Mouse (Mus musculus) erythroblast, embryonic 14.5 days (primary cell): ENCODE data around the gene Tuba8. TPM values are rescaled to one million over a fixed set of nuclear protein-coding genes. Genes with fewer than 3 reads are reported as not detected.

Experiments used
- H3K27me3 ChIP-seq: 2 replicates; pipeline ENCODE4 v1.6.1; 2012; ENCODE audit warnings: inconsistent platforms; ENCODE audit not compliant: control insufficient read depth
- H3K36me3 ChIP-seq: 2 replicates; pipeline ENCODE4 v1.6.1; 2012; ENCODE audit warnings: mild to moderate bottlenecking, inconsistent platforms; ENCODE audit not compliant: control insufficient read depth
- H3K4me1 ChIP-seq: 2 replicates; pipeline ENCODE4 v1.6.1; 2012; ENCODE audit warnings: inconsistent platforms; ENCODE audit not compliant: control insufficient read depth
- H3K4me3 ChIP-seq: replicated peaks from 2 replicates; pipeline ENCODE3; 2012; ENCODE audit warnings: moderate library complexity, mild to moderate bottlenecking, inconsistent platforms
- H3K9me3 ChIP-seq: 2 replicates; pipeline ENCODE4 v1.6.1; 2012; ENCODE audit warnings: low read length, inconsistent platforms, mixed read lengths; ENCODE audit not compliant: control insufficient read depth
- GATA1 ChIP-seq: IDR thresholded peaks from 2 replicates; pipeline ENCODE4 v1.6.1; 2012; ENCODE audit warnings: low read length, inconsistent platforms, mixed read lengths
- TAL1 ChIP-seq: IDR thresholded peaks from 3 replicates; pipeline ENCODE4 v1.6.1; 2012; ENCODE audit warnings: low read length, inconsistent platforms, mixed read lengths
- polyA plus RNA-seq: library from polyadenylated mRNA; stranded (reverse); fragments of >175 nt; gene quantifications from 2 replicates; pipeline ENCODE4 v1.2.3, GENCODE M21; 2012

The Tuba8 gene
- 0.01 and 0.02 TPM in 2 replicates for polyA plus RNA-seq

- Histone ChIP-seq H3K9me3 (peaks cover 3% of the 10 kb centered on the region; the same call in 1 of the 2 replicates), H3K36me3 (no peaks in the 10 kb centered on the region), H3K4me1 (no peaks in the 10 kb centered on the region; the same call in 1 of the 2 replicates), H3K27me3 (peaks cover 55% of the 10 kb centered on the region), H3K4me3 (peak within 1 kb of the TSS; percentile 17)
- TF ChIP-seq GATA1 (no peak), TAL1 (no peak)
Observed at GRCm38 (mm10) chr6:121210149-121210925, at the start of gene Tuba8. Tuba8 (plus strand) TSS chr6:121210696.

GRCm38 (mm10) chr6:121162616-121163015 lies 47.9 kb upstream of the Tuba8 start:
- no peaks in the 10 kb centered on the region for H3K36me3 ChIP-seq
- peaks cover 3% of the 10 kb centered on the region for H3K4me1 ChIP-seq
- H3K9me3 ChIP-seq, result no peaks in the 10 kb centered on the region
- no peak overlapping the region for H3K4me3 ChIP-seq
- peaks cover 9% of the 10 kb centered on the region; the same call in 1 of the 2 replicates for H3K27me3 ChIP-seq
- TF ChIP-seq TAL1, result no peak
- no peak for TF ChIP-seq GATA1

GRCm38 (mm10) chr6:121166098-121166552 lies 44.4 kb upstream of the Tuba8 start:
- Histone ChIP-seq H3K4me3 (no peak overlapping the region), H3K4me1 (no peaks in the 10 kb centered on the region; the same call in 1 of the 2 replicates), H3K36me3 (no peaks in the 10 kb centered on the region), H3K9me3 (no peaks in the 10 kb centered on the region), H3K27me3 (peaks cover 9% of the 10 kb centered on the region; the same call in 1 of the 2 replicates)
- no peak for TF ChIP-seq TAL1
- TF ChIP-seq GATA1, result no peak

GRCm38 (mm10) chr6:121167381-121167975 lies 43.0 kb upstream of the Tuba8 start:
- no peaks in the 10 kb centered on the region for H3K36me3 ChIP-seq
- H3K4me3 ChIP-seq, result no peak overlapping the region
- no peak for TF ChIP-seq GATA1
- no peak for TF ChIP-seq TAL1
- H3K9me3 ChIP-seq, result no peaks in the 10 kb centered on the region
- H3K4me1 ChIP-seq, result no peaks in the 10 kb centered on the region
- H3K27me3 ChIP-seq, result peaks cover 9% of the 10 kb centered on the region; the same call in 1 of the 2 replicates

- no peak for TF ChIP-seq TAL1
- no peak for TF ChIP-seq GATA1
- H3K36me3 ChIP-seq, result no peaks in the 10 kb centered on the region
- H3K9me3 ChIP-seq, result no peaks in the 10 kb centered on the region
- H3K4me3 ChIP-seq, result no peak overlapping the region
- H3K4me1 ChIP-seq, result no peaks in the 10 kb centered on the region; the same call in 1 of the 2 replicates
- peaks cover 9% of the 10 kb centered on the region for H3K27me3 ChIP-seq
Observed at GRCm38 (mm10) chr6:121171102-121171501, 39.4 kb upstream of the Tuba8 start.

- no peaks in the 10 kb centered on the region for H3K36me3 ChIP-seq
- no peak for TF ChIP-seq TAL1
- H3K4me3 ChIP-seq, result no peak overlapping the region
- H3K4me1 ChIP-seq, result peaks cover 5% of the 10 kb centered on the region
- peaks cover 6% of the 10 kb centered on the region for H3K27me3 ChIP-seq
- no peaks in the 10 kb centered on the region for H3K9me3 ChIP-seq
Observed at GRCm38 (mm10) chr6:121173471-121173870, 37.0 kb upstream of the Tuba8 start.

- Histone ChIP-seq H3K9me3 (no peaks in the 10 kb centered on the region), H3K4me1 (peaks cover 5% of the 10 kb centered on the region), H3K27me3 (peaks cover 6% of the 10 kb centered on the region), H3K36me3 (no peaks in the 10 kb centered on the region), H3K4me3 (no peak overlapping the region)
- TF ChIP-seq TAL1 (no peak), GATA1 (no peak)
Observed at GRCm38 (mm10) chr6:121174761-121175160, 35.7 kb upstream of the Tuba8 start.

- Histone ChIP-seq H3K4me1 (peaks cover 5% of the 10 kb centered on the region), H3K27me3 (peaks cover 6% of the 10 kb centered on the region), H3K4me3 (no peak overlapping the region), H3K36me3 (no peaks in the 10 kb centered on the region), H3K9me3 (no peaks in the 10 kb centered on the region)
- TF ChIP-seq GATA1 (no peak), TAL1 (no peak)
Observed at GRCm38 (mm10) chr6:121176011-121176730, 34.3 kb upstream of the Tuba8 start.

- Histone ChIP-seq H3K9me3 (no peaks in the 10 kb centered on the region), H3K36me3 (no peaks in the 10 kb centered on the region), H3K4me3 (no peak overlapping the region), H3K4me1 (peaks cover 5% of the 10 kb centered on the region), H3K27me3 (peaks cover 6% of the 10 kb centered on the region)
- TF ChIP-seq GATA1 (no peak), TAL1 (no peak)
Observed at GRCm38 (mm10) chr6:121176731-121177098, 33.8 kb upstream of the Tuba8 start.
